Mouse (Mus musculus): ENCODE data around the gene Sstr1. TPM values are rescaled to one million over a fixed set of nuclear protein-coding genes. Genes with fewer than 3 reads are reported as not detected.

Gene Sstr1
- polyA plus RNA-seq, 1 experiment from 2014 or later = 2.3 TPM

DNA sequence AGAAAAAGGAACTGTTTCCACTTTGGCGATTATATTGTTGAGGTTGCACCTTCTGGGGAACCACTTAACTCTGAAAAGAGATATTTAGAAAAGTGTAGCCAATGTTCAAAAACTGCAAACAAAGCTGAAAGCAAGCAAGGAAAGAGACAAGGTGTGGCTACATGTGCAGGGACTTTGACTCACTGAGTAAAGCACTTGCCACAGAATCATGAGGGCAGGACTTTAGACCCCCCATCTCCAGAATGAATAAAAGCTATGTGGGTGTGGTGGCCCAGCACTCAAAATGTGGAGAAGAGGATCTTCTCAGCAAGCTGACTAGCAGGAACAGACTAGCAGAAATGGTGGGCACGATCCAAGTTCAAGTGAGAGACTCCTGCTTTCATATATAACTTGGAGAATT, 20.9 kb downstream of the Sstr1 start:
- 88% methylated on average over 2 of the region's 2 CpGs for WGBS

DNA sequence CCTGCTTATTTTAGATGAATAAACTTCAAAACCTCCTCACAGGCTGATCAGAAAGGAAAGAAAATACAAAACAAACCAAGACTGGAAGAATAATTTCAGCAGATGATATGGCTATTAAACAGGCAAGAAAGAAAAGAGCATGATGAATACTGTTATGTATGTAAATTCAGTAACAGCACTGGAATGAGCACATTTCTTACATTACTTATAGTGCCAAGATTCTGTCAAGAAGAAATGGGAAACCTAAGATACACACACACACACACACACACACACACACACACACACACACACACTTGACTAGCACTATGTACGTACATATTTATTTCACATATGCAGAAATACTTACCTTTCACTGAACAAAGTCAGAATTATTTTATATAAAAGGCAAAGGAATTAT, 40.3 kb downstream of the Sstr1 start:
- Histone ChIP-seq H3K4me2 (no peak overlapping the region), H3K4me1 (no peaks in the 10 kb centered on the region), H3K9me3 (replicated peaks) (no peaks in the 10 kb centered on the region), H3K4me3 (no peak overlapping the region), H3K36me3 (ENCODE audit: poor library complexity, severe bottlenecking) (no peaks in the 10 kb centered on the region), H3K27ac (no peak overlapping the region), H3K9ac (no peak overlapping the region), H3K27me3 (no peaks in the 10 kb centered on the region)
- WGBS = 87% methylated on average over 1 of the region's 1 CpGs
- peak; percentile 63; the same call in 1 of the 2 replicates for ATAC-seq

More for the DNA sequence above, 20.9 kb downstream of the Sstr1 start:
- ATAC-seq = no peak
- Histone ChIP-seq H3K36me3 (ENCODE audit: poor library complexity, severe bottlenecking) (no peaks in the 10 kb centered on the region), H3K9me3 (replicated peaks) (no peaks in the 10 kb centered on the region), H3K4me3 (no peak overlapping the region), H3K9ac (no peak overlapping the region), H3K27ac (no peak overlapping the region), H3K4me1 (no peaks in the 10 kb centered on the region), H3K27me3 (no peaks in the 10 kb centered on the region), H3K4me2 (no peak overlapping the region)

Other genes with a start within 250 kb of the Sstr1 start
- 4.3 and 4.4 TPM in 2 replicates for gene Clec14a, start 57.5 kb downstream of the Sstr1 start, polyA plus RNA-seq (2015; fragmentation: Nextera tagmentation; extraction: Ambion mirVana)